In genomic region chr9:61111733-61112415, GRCm38 (mm10) we compare ENCODE assay signal across 9 mouse cellular contexts.
DNase-seq lines count a peak whose midpoint lies in the region; ATAC-seq and TF ChIP-seq lines count a peak whose summit lies in the region.
"Had no signal": no experiment of that assay in that cellular context is flagged by ENCODE, and none has a peak within 500 bp of the region (broad histone marks: within the 10 kb centered on the region; RNA-seq: fewer than 3 reads in every experiment).

No protein-coding gene starts in this region.

- peak; percentile 9 for DNase-seq in kidney, postnatal 14 days
- no peak for DNase-seq in kidney, adult 11 months
- peak; percentile 37 for DNase-seq in layer of hippocampus, adult 9-11 months
- peak; percentile 87 for DNase-seq in midbrain, postnatal 0 days (ENCODE audit: low spot score)
- DNase-seq in heart, adult 18-20 months, result no peak
- no peak for DNase-seq in heart, adult 8-10 months (ENCODE audit: low spot score)

- H3K9ac ChIP-seq in embryonic facial prominence, embryonic 12.5 days, result no peak overlapping the region
- no peak overlapping the region for H3K9ac ChIP-seq in midbrain, postnatal 0 days (replicated peaks; ENCODE audit: low read length, poor library complexity, severe bottlenecking)

- no peak for TF ChIP-seq CTCF in midbrain, postnatal 0 days (IDR thresholded peaks at IDR 0.05)

- WGBS in embryonic facial prominence, embryonic 12.5 days, result 43% methylated on average over 19 of the region's 19 CpGs
- WGBS in midbrain, postnatal 0 days, result 30% methylated on average over 19 of the region's 19 CpGs

- peak overlapping the region; percentile 26 for H3K4me2 ChIP-seq in embryonic facial prominence, embryonic 12.5 days (replicated peaks)
- H3K4me2 ChIP-seq in midbrain, postnatal 0 days (ENCODE audit: low read depth, low read length, poor library complexity, severe bottlenecking), result peak overlapping the region; percentile 22

- H3K36me3 ChIP-seq in embryonic facial prominence, embryonic 12.5 days, result no peaks in the 10 kb centered on the region
- no peaks in the 10 kb centered on the region for H3K36me3 ChIP-seq in midbrain, postnatal 0 days (ENCODE audit: insufficient read depth, low read length)
- H3K36me3 ChIP-seq: G1E had no signal

- H3K4me3 ChIP-seq in embryonic facial prominence, embryonic 12.5 days, result no peak overlapping the region
- H3K4me3 ChIP-seq in midbrain, postnatal 0 days (ENCODE audit: low read depth, low read length), result no peak overlapping the region

- H3K27ac ChIP-seq in embryonic facial prominence, embryonic 12.5 days, result no peak overlapping the region
- H3K27ac ChIP-seq in midbrain, postnatal 0 days (ENCODE audit: low read depth, low read length), result peak overlapping the region; percentile 47; the same call in 1 of the 2 replicates

- H3K27me3 ChIP-seq in embryonic facial prominence, embryonic 12.5 days, result peaks cover 4% of the 10 kb centered on the region; the same call in 1 of the 2 replicates
- H3K27me3 ChIP-seq in midbrain, postnatal 0 days (ENCODE audit: insufficient read depth, low read length), result no peaks in the 10 kb centered on the region

- ATAC-seq in embryonic facial prominence, embryonic 12.5 days (ENCODE audit: insufficient number of reproducible peaks, insufficient read depth, low FRiP score, low TSS enrichment), result peak; percentile 64; the same call in 1 of the 2 replicates
- peak; percentile 70 for ATAC-seq in midbrain, postnatal 0 days (ENCODE audit: low FRiP score)
- ATAC-seq in inflammation-experienced regulatory T-cells, adult 6 months, result no peak

- no peaks in the 10 kb centered on the region for H3K9me3 ChIP-seq in embryonic facial prominence, embryonic 12.5 days
- no peaks in the 10 kb centered on the region for H3K9me3 ChIP-seq in midbrain, postnatal 0 days (ENCODE audit: low read length)
- H3K9me3 ChIP-seq: G1E had no signal

- peaks cover 11% of the 10 kb centered on the region for H3K4me1 ChIP-seq in embryonic facial prominence, embryonic 12.5 days
- no peaks in the 10 kb centered on the region for H3K4me1 ChIP-seq in midbrain, postnatal 0 days (ENCODE audit: insufficient read depth, low read length)

Comparison
In these comparisons a context has a peak if more than half of its experiments do, and no peak if none do; other contexts are left out.
1. DNase-seq: peak in kidney, postnatal 14 days (single experiment), layer of hippocampus, adult 9-11 months (single experiment) and midbrain, postnatal 0 days (single experiment); none in kidney, adult 11 months (single experiment), heart, adult 18-20 months (0 of 2) and heart, adult 8-10 months (single experiment).